Mouse (Mus musculus) large intestine, adult 2 months (tissue): ENCODE measurements at regions not wholly inside any gene's neighbourhood (a gene's known extent, or its start where the extent isn't known, plus 50 kb on each side); places are given as distances from the start of the nearest gene placed in this dataset.

Experiments used
- DNase-seq: peaks from one replicate; pipeline ENCODE4 v3.0.0-alpha.2; 2012; ENCODE audit warnings: low read depth, low spot score
- WGBS: fragments of 180-500 bp; shearing (Covaris S2); methylation state at CpG from one replicate; pipeline ENCODE4 v1.1.7; 2018; 5-methylcytosine and 5-hydroxymethylcytosine counted together

DNA sequence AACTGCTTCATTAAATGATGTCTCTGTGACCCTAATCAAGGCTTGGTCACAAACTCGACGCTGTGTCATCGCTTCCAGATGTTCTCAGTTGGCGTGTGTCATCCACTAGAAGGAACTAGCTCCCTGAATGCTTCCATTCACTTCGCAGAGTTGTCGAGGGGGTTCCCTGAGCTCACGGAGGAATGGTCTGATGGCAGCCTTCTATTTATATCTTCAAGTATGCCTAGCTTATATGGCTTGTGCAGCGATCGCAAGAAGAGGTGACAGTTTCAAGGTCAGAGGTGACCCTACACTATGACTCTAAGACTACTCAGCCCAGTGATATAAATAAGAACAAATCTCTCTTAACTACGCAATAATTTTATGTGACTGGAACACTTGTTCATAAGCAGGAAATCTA is 126.3 kb downstream of the Nr4a2 start:
- WGBS: 82% methylated on average over 10 of the region's 10 CpGs
- no peak for DNase-seq

DNA sequence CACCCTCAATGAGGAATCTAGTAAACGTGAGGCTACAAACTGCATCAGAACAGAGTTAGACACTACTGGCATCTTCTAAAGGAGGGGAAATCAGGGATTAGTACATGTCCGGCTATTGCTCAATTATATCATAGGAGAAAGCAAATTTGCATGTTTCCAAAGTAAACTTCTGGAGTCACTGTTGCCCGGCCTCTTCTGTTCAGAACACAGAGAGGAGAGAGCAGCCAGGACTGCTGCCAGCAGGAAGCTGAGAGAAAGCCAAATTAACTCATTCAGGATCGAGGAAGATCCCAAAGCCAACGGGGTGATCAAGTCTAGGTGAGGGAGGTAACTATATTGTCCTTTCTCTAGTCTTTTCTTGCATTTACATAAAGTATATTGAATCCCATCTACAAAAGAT is 131.0 kb downstream of the Nr4a2 start:
- DNase-seq: no peak

GRCm38 (mm10) chr2:56991821-56992220 is 132.0 kb downstream of the Nr4a2 start:
- peak; percentile 93 for DNase-seq
- WGBS: 31% methylated on average over 3 of the region's 3 CpGs

More for the DNA sequence above, 131.0 kb downstream of the Nr4a2 start:
- WGBS: 25% methylated on average over 5 of the region's 5 CpGs

DNA sequence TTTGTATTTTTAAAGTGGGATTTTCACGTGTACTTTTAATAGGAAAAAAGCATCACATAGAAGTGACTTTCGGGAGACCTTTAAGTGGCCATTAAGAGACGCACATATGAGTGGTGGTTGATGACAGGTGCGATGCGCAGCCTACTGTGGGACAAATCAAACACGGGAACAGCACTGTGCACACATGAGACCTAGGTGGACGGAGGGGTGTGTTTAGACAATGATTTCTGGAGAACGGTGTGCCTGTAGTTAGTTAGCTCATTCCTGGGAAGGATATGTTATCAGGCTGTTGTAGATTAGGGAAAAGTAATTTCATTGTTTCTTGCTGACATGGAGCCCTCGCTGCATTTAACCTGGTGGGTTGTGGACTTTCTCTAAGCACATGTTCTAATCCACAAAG is 133.0 kb downstream of the Nr4a2 start:
- WGBS: 39% methylated on average over 9 of the region's 9 CpGs
- DNase-seq: no peak

DNA sequence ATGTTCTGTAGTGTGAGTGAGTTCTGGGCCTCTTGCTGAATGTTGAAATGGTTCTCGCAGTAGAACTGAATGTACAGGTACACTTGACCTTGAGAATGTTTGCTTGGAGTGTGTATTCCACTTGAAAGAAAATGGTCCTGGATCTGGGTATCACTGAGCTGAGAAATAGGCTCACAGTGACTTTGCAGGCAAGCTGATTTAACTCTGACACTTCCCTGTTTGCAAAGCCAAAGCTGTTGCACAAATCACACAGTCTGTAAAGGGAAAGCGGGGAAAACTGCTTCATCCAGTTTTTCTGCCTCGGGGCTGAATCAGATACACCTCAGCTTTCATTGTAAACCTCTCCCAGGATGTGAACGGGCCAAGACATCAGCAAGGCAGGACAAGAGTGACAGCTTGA is 140.6 kb downstream of the Nr4a2 start:
- DNase-seq: no peak
- 35% methylated on average over 4 of the region's 4 CpGs for WGBS

DNA sequence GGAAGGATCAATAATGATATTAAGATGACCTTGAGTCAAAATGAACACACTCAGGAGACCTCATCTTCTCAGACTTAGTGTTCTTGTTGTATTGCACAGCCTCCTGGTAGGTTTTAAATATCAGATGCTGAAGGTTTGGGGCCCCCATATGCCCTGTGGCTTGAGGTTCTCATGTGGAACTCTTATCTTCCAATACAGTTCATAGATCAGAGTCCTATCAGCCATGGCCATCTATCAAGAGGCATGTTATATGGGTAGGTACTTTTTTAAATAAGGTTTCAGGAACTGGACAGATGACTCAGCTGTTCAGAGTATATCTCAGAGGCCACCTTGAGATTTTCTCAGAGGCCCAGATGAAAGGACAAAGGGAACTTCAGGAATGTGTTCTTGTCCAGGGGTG is 143.2 kb downstream of the Nr4a2 start:
- DNase-seq: no peak

GRCm38 (mm10) chr2:56975680-56976079 is 148.1 kb downstream of the Nr4a2 start:
- no peak for DNase-seq
- WGBS: 71% methylated on average over 1 of the region's 1 CpGs

GRCm38 (mm10) chr2:56963937-56964695 is 159.7 kb downstream of the Nr4a2 start:
- 81% methylated on average over 3 of the region's 3 CpGs for WGBS

DNA sequence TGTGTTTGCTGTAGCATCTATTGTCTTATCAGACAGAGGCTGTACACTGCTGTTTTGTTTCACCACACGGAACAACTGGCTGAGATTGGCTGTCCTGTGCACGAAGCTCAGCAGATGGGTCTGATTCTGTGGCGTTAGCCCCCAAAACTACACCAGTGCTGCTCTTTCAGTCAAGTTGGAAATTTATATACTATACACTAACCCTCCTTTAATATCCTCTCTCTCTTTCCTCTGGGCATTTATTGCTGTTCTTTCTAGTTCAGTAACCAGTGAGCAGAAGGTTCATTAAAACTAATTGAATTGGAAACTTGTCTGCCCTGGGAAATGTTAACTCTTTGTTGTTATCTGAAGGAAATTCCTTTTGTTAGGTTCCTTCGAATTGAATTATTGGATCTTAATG is 164.1 kb downstream of the Nr4a2 start:
- no peak for DNase-seq
- 72% methylated on average over 4 of the region's 4 CpGs for WGBS

More at GRCm38 (mm10) chr2:56963937-56964695, 159.7 kb downstream of the Nr4a2 start:
- no peak for DNase-seq

- DNase-seq: no peak
- WGBS: 79% methylated on average over 8 of the region's 8 CpGs
Observed at GRCm38 (mm10) chr2:56953337-56953736, 170.5 kb downstream of the Nr4a2 start.

- no peak for DNase-seq
- 78% methylated on average over 5 of the region's 5 CpGs for WGBS
Observed at GRCm38 (mm10) chr2:56912531-56912930, 211.3 kb downstream of the Nr4a2 start.

- WGBS: 74% methylated on average over 2 of the region's 2 CpGs
- no peak for DNase-seq
Observed at GRCm38 (mm10) chr2:56909096-56909865, 214.5 kb downstream of the Nr4a2 start.

DNA sequence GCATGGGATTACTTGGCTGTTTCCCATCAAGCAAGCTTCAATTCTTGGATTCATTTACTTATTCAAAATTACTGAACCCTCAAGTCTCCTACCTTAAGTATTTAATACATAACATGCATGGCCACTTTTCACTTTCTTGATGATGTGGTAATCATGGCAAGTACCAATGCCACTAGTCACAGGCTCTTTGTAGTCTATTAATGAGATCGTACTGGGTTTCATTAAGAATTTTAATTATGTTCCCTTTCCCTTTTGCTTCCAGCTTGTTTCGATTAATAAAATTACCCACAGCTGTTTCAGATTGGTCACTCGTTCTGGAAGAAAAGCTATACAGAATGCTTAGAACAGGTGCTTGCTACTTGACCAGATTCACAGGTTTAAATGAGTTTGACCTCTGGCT is 238.6 kb downstream of the Nr4a2 start:
- DNase-seq: no peak
- WGBS: 69% methylated on average over 3 of the region's 3 CpGs

DNA sequence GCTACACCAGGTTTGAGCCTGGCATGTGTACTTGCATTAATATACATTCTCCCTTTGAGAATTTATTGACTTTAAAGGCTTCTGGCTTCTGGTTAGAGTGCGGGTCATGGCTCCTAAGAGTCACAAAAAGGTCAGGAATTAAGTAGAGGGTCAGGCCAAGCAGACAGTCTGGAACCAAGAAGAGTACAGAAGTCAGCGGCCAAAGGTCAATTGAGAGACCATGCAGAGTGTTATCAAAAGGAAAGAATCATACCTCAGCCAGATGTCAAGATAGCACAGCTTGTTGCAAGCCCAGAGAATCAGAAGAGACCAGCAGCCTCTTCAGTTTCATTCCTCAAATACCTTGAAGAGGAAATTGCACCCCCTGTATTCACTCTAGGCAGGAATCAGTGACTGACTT is 263.0 kb downstream of the Nr4a2 start:
- 43% methylated on average over 2 of the region's 2 CpGs for WGBS
- DNase-seq: no peak

DNA sequence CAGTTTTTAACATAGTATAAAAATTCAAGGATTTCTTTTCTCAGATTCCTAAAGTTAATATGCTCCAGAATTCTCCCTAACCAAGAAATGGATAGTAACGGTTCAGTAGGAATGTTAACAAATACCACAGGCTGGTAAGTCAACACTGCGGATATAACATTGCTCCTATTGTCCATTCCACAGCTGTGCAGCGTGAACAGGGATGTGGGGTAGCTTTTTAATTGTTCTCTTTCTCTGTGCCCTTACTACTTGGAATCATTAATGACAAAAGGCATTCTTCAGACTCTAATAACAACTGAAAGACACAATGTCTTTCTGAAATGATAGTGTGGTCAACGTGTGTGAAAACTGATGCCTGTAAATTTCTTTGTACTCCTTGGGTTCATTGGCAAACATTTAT is 303.3 kb downstream of the Nr4a2 start:
- 49% methylated on average over 4 of the region's 4 CpGs for WGBS
- no peak for DNase-seq

- 56% methylated on average over 2 of the region's 2 CpGs for WGBS
Observed at GRCm38 (mm10) chr2:56784808-56785207, 339.0 kb downstream of the Nr4a2 start.

More at GRCm38 (mm10) chr2:56784808-56785207, 339.0 kb downstream of the Nr4a2 start:
- DNase-seq: no peak
